Mouse (Mus musculus) hindbrain, embryonic 16.5 days (tissue): ENCODE measurements around the gene Pomgnt1. TPM values are rescaled to one million over a fixed set of nuclear protein-coding genes. Genes with fewer than 3 reads are reported as not detected.

Experiments
- ATAC-seq: fragments of 200-750 bp; cut with Nextera tagmentation; 2 replicates; pipeline ENCODE4 v1.8.0; 2017; ENCODE audit warnings: moderate TSS enrichment, moderate library complexity
- H3K27ac ChIP-seq: fragments of 300-500 bp; sonication (generic); 2 replicates; pipeline ENCODE4 v1.5.1; 2014; ENCODE audit warnings: low read depth, mild to moderate bottlenecking, control low read depth, low read length, moderate library complexity
- H3K27me3 ChIP-seq: fragments of 300-500 bp; sonication (generic); replicated peaks from 2 replicates; pipeline ENCODE4 v1.6.1; 2014; ENCODE audit warnings: low read length; ENCODE audit not compliant: control insufficient read depth, insufficient read depth
- H3K36me3 ChIP-seq: fragments of 300-500 bp; sonication (generic); 2 replicates; pipeline ENCODE4 v1.6.1; 2014; ENCODE audit warnings: mild to moderate bottlenecking, low read length, moderate library complexity, mixed read lengths; ENCODE audit not compliant: control insufficient read depth, insufficient read depth
- H3K4me1 ChIP-seq: fragments of 300-500 bp; sonication (generic); 2 replicates; pipeline ENCODE4 v1.6.1; 2014; ENCODE audit warnings: low read depth, low read length; ENCODE audit not compliant: control insufficient read depth, insufficient read depth
- H3K4me2 ChIP-seq: fragments of 300-500 bp; sonication (generic); 2 replicates; pipeline ENCODE4 v1.6.1; 2014; ENCODE audit warnings: mild to moderate bottlenecking, low read length, control low read depth, moderate library complexity
- H3K4me3 ChIP-seq: fragments of 300-500 bp; sonication (generic); 2 replicates; pipeline ENCODE4 v1.5.1; 2014; ENCODE audit warnings: mild to moderate bottlenecking, low read length, control low read depth, moderate library complexity
- H3K9ac ChIP-seq: fragments of 300-500 bp; sonication (generic); 2 replicates; pipeline ENCODE4 v1.6.1; 2014; ENCODE audit warnings: low read depth, mild to moderate bottlenecking, control low read depth, low read length, moderate library complexity
- H3K9me3 ChIP-seq: fragments of 300-500 bp; sonication (generic); 2 replicates; pipeline ENCODE4 v1.6.1; 2014; ENCODE audit warnings: mild to moderate bottlenecking, low read length, moderate library complexity; ENCODE audit not compliant: control insufficient read depth
- WGBS: fragments of 180-500 bp; shearing (Covaris S2); extraction: QIAGEN DNeasy Blood & Tissue Kit; methylation state at CpG from one replicate; pipeline ENCODE4 v1.1.7; 2014; 5-methylcytosine and 5-hydroxymethylcytosine counted together
- polyA plus RNA-seq: library from polyadenylated mRNA; unstranded; fragments of >200 nt; fragmentation: Nextera tagmentation; extraction: Ambion mirVana; gene quantifications from 2 replicates; pipeline ENCODE4 v1.2.1, GENCODE M21; 2015

Pomgnt1 gene
- polyA plus RNA-seq, 1 experiment from 2014 or later, result 68.2 TPM

- WGBS, result 88% methylated on average over 4 of the region's 4 CpGs
- Histone ChIP-seq H3K9me3 (no peaks in the 10 kb centered on the region), H3K4me2 (no peak overlapping the region), H3K4me3 (no peak overlapping the region), H3K4me1 (no peaks in the 10 kb centered on the region), H3K9ac (0 out of 2 replicates have a peak overlapping the region, but pooled peaks have one; percentile 4), H3K36me3 (no peaks in the 10 kb centered on the region), H3K27me3 (no peaks in the 10 kb centered on the region), H3K27ac (no peak overlapping the region)
- ATAC-seq, result no peak
These were observed 9.5 kb downstream of the Pomgnt1 start for GRCm38 (mm10) chr4:116133126-116133525.

- ATAC-seq, result peak; percentile 50; the same call in 1 of the 2 replicates
- 35% methylated on average over 2 of the region's 2 CpGs for WGBS
- no peak overlapping the region for H3K4me3 ChIP-seq
These were observed 11.3 kb downstream of the Pomgnt1 start for GRCm38 (mm10) chr4:116134990-116135389.

GRCm38 (mm10) chr4:116137421-116137996 lies 13.9 kb downstream of the Pomgnt1 start:
- 52% methylated on average over 13 of the region's 13 CpGs for WGBS

More at GRCm38 (mm10) chr4:116134990-116135389, 11.3 kb downstream of the Pomgnt1 start:
- no peak overlapping the region for H3K27ac ChIP-seq
- H3K9me3 ChIP-seq, result no peaks in the 10 kb centered on the region
- no peak overlapping the region for H3K4me2 ChIP-seq
- H3K9ac ChIP-seq, result no peak overlapping the region; the same call in 1 of the 2 replicates
- H3K27me3 ChIP-seq, result no peaks in the 10 kb centered on the region
- H3K36me3 ChIP-seq, result no peaks in the 10 kb centered on the region
- H3K4me1 ChIP-seq, result no peaks in the 10 kb centered on the region

GRCm38 (mm10) chr4:116140801-116141574 lies 17.3 kb downstream of the Pomgnt1 start:
- no peaks in the 10 kb centered on the region for H3K9me3 ChIP-seq
- H3K4me2 ChIP-seq, result no peak overlapping the region
- peaks cover 5% of the 10 kb centered on the region; the same call in 1 of the 2 replicates for H3K4me1 ChIP-seq
- no peaks in the 10 kb centered on the region for H3K36me3 ChIP-seq
- no peaks in the 10 kb centered on the region for H3K27me3 ChIP-seq
- ATAC-seq, result no peak
- H3K27ac ChIP-seq, result no peak overlapping the region
- no peak overlapping the region for H3K9ac ChIP-seq
- WGBS, result 78% methylated on average over 7 of the region's 7 CpGs
- H3K4me3 ChIP-seq, result no peak overlapping the region

More at GRCm38 (mm10) chr4:116137421-116137996, 13.9 kb downstream of the Pomgnt1 start:
- Histone ChIP-seq H3K4me3 (no peak overlapping the region), H3K27ac (no peak overlapping the region), H3K4me2 (no peak overlapping the region), H3K9ac (no peak overlapping the region), H3K9me3 (no peaks in the 10 kb centered on the region), H3K4me1 (no peaks in the 10 kb centered on the region), H3K27me3 (no peaks in the 10 kb centered on the region), H3K36me3 (no peaks in the 10 kb centered on the region)
- no peak for ATAC-seq

GRCm38 (mm10) chr4:116141736-116142135 lies 18.1 kb downstream of the Pomgnt1 start:
- no peak overlapping the region for H3K4me2 ChIP-seq
- H3K36me3 ChIP-seq, result no peaks in the 10 kb centered on the region
- no peak overlapping the region for H3K9ac ChIP-seq
- WGBS, result 89% methylated on average over 1 of the region's 1 CpGs
- H3K4me3 ChIP-seq, result no peak overlapping the region
- ATAC-seq, result no peak
- no peaks in the 10 kb centered on the region for H3K27me3 ChIP-seq
- H3K27ac ChIP-seq, result no peak overlapping the region
- no peaks in the 10 kb centered on the region for H3K9me3 ChIP-seq
- H3K4me1 ChIP-seq, result peaks cover 5% of the 10 kb centered on the region; the same call in 1 of the 2 replicates

- peaks cover 5% of the 10 kb centered on the region; the same call in 1 of the 2 replicates for H3K4me1 ChIP-seq
- WGBS, result 65% methylated on average over 7 of the region's 7 CpGs
- ATAC-seq, result no peak
These were observed 18.6 kb downstream of the Pomgnt1 start for GRCm38 (mm10) chr4:116142269-116142668.

GRCm38 (mm10) chr4:116143317-116143811 lies 19.7 kb downstream of the Pomgnt1 start:
- H3K4me3 ChIP-seq, result peak overlapping the region; percentile 61
- no peaks in the 10 kb centered on the region for H3K36me3 ChIP-seq
- no peak overlapping the region for H3K27ac ChIP-seq
- no peak overlapping the region for H3K9ac ChIP-seq
- 20% methylated on average over 7 of the region's 7 CpGs for WGBS
- H3K4me1 ChIP-seq, result peaks cover 5% of the 10 kb centered on the region; the same call in 1 of the 2 replicates
- H3K9me3 ChIP-seq, result no peaks in the 10 kb centered on the region
- peak; percentile 44 for ATAC-seq
- H3K4me2 ChIP-seq, result peak overlapping the region; percentile 94
- no peaks in the 10 kb centered on the region for H3K27me3 ChIP-seq

More at GRCm38 (mm10) chr4:116142269-116142668, 18.6 kb downstream of the Pomgnt1 start:
- Histone ChIP-seq H3K4me3 (no peak overlapping the region), H3K27ac (no peak overlapping the region), H3K36me3 (no peaks in the 10 kb centered on the region), H3K9ac (no peak overlapping the region), H3K4me2 (no peak overlapping the region), H3K9me3 (no peaks in the 10 kb centered on the region), H3K27me3 (no peaks in the 10 kb centered on the region)

GRCm38 (mm10) chr4:116143891-116144717 lies 20.5 kb downstream of the Pomgnt1 start:
- Histone ChIP-seq H3K27me3 (no peaks in the 10 kb centered on the region), H3K9me3 (no peaks in the 10 kb centered on the region), H3K4me2 (peak overlapping the region; percentile 94), H3K27ac (no peak overlapping the region), H3K36me3 (no peaks in the 10 kb centered on the region), H3K9ac (peak overlapping the region; percentile 68), H3K4me3 (peak overlapping the region; percentile 61), H3K4me1 (peaks cover 5% of the 10 kb centered on the region; the same call in 1 of the 2 replicates)
- peak; percentile 76 for ATAC-seq
- WGBS, result under 1% methylated on average over 39 of the region's 47 CpGs
